Mouse (Mus musculus) liver, adult 2 months (tissue): ENCODE data around the gene Ncf1.

Source experiments
- CTCF ChIP-seq: fragments of 200-500 bp; IDR thresholded peaks from 2 replicates; pipeline ENCODE4 v1.5.1; 2011; ENCODE audit warnings: low read depth, low read length, control low read depth
- POLR2A ChIP-seq: fragments of 200-500 bp; IDR thresholded peaks from 2 replicates; pipeline ENCODE4 v1.6.1; 2011; ENCODE audit warnings: low read length, control low read depth; ENCODE audit not compliant: insufficient read depth; ENCODE audit errors: extremely low read depth

- TF ChIP-seq CTCF (no peak), POLR2A (no peak)
Observed at GRCm38 (mm10) chr5:134228249-134228638, 1.2 kb downstream of the Ncf1 start.
